Comparison of ENCODE assay signal across 9 mouse cellular contexts in the genomic region with DNA sequence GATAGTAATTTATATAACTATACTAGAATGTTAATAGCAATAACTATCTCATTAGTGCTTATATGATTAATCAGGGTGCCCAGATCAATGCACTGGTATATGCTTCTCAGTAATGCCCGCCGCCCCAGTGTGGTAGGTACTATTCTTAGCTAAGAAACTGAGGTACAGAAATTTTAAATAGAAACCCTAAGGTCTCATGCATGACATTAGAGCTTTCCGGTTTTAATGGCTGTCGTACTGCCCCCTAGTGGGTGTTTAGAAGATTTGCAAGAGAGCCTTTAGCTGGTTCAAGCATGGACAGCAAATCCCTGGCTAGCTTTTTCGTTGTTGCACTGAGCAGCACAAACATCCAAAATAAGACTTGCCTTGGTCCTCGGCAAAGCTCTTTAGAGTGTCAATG. TPM values are rescaled to one million over a fixed set of nuclear protein-coding genes. Genes with fewer than 3 reads are reported as not detected.
DNase-seq lines count a peak whose midpoint lies in the region; ATAC-seq and TF ChIP-seq lines count a peak whose summit lies in the region.
"Had no signal": no experiment of that assay in that cellular context is flagged by ENCODE, and none has a peak within 500 bp of the region (broad histone marks: within the 10 kb centered on the region; RNA-seq: fewer than 3 reads in every experiment).

No protein-coding gene starts in this region.

- H3K36me3 ChIP-seq in hindbrain, embryonic 11.5 days (ENCODE audit: control insufficient read depth, insufficient read depth, low read length) = no peaks in the 10 kb centered on the region
- H3K36me3 ChIP-seq in hindbrain, embryonic 13.5 days = peaks cover 3% of the 10 kb centered on the region
- no peaks in the 10 kb centered on the region for H3K36me3 ChIP-seq in CH12.LX (replicated peaks in 1 of 2; ENCODE audit: control insufficient read depth in 1 of 2, insufficient read depth in 1 of 2, low read length in 1 of 2)
- no peaks in the 10 kb centered on the region for H3K36me3 ChIP-seq in forebrain, embryonic 15.5 days

- TF ChIP-seq CTCF in CH12.LX (conservative IDR thresholded peaks at IDR 0.05 in 1 of 2, IDR thresholded peaks at IDR 0.05 in 1 of 2; ENCODE audit: low read depth in 2 of 2, low read length in 2 of 2) = peak; percentile 48 to 79; a peak in 3 of 4 replicates
- peak; percentile 20; the same call in 1 of the 2 replicates for TF ChIP-seq CTCF in lung, adult 2 months (IDR thresholded peaks at IDR 0.05; ENCODE audit: insufficient read depth, low read length)

- H3K27ac ChIP-seq in hindbrain, embryonic 11.5 days (ENCODE audit: low read depth, low read length) = no peak overlapping the region
- no peak overlapping the region for H3K27ac ChIP-seq in hindbrain, embryonic 13.5 days
- H3K27ac ChIP-seq in CH12.LX (ENCODE audit: insufficient read depth, low read depth) = no peak overlapping the region
- H3K27ac ChIP-seq in forebrain, embryonic 15.5 days (replicated peaks) = no peak overlapping the region

- ATAC-seq in hindbrain, embryonic 11.5 days (ENCODE audit: low FRiP score) = peak; percentile 51; the same call in 1 of the 2 replicates
- ATAC-seq in hindbrain, embryonic 13.5 days (ENCODE audit: low FRiP score) = no peak
- 0 out of 2 replicates have a peak, but pooled peaks have one; percentile 35 for ATAC-seq in forebrain, embryonic 15.5 days (replicated peaks)

- no peaks in the 10 kb centered on the region for H3K79me2 ChIP-seq in CH12.LX (replicated peaks; ENCODE audit: control insufficient read depth, extremely low read depth, insufficient read depth, poor library complexity, severe bottlenecking)

- peak; percentile 49 for TF ChIP-seq RAD21 in CH12.LX (IDR thresholded peaks at IDR 0.05; ENCODE audit: low read depth, low read length)

- H3K4me3 ChIP-seq in hindbrain, embryonic 11.5 days (ENCODE audit: low read depth, low read length) = no peak overlapping the region
- H3K4me3 ChIP-seq in hindbrain, embryonic 13.5 days = no peak overlapping the region
- no peak overlapping the region for H3K4me3 ChIP-seq in CH12.LX (replicated peaks in 1 of 3; ENCODE audit: low read depth in 2 of 3, low read length in 2 of 3, poor library complexity in 1 of 3)
- H3K4me3 ChIP-seq in forebrain, embryonic 15.5 days = no peak overlapping the region
- H3K4me3 ChIP-seq in lung, adult 2 months (replicated peaks; ENCODE audit: extremely low read depth, low read depth, low read length) = no peak overlapping the region

- dilution Hi-C loops in CH12.LX (cut with MboI; ENCODE audit: extremely low pct_ligation_motif_present, extremely low pct_unique_long_range_greater_than_20kb, low sequenced_read_pairs) = no loop called here

- TF ChIP-seq POLR2A in CH12.LX (IDR thresholded peaks at IDR 0.05; ENCODE audit: low read depth, low read length) = no peak
- no peak for TF ChIP-seq POLR2A in lung, adult 2 months (IDR thresholded peaks at IDR 0.05; ENCODE audit: borderline replicate concordance, extremely low read depth, low read depth, low read length)

- H3K27me3 ChIP-seq in hindbrain, embryonic 11.5 days (ENCODE audit: control insufficient read depth, insufficient read depth, low read length) = no peaks in the 10 kb centered on the region
- no peaks in the 10 kb centered on the region for H3K27me3 ChIP-seq in hindbrain, embryonic 13.5 days
- peaks cover 58% of the 10 kb centered on the region for H3K27me3 ChIP-seq in CH12.LX (replicated peaks)
- H3K27me3 ChIP-seq in forebrain, embryonic 15.5 days = no peaks in the 10 kb centered on the region; the same call in 1 of the 2 replicates

- no peak overlapping the region for H3K4me2 ChIP-seq in hindbrain, embryonic 11.5 days (replicated peaks; ENCODE audit: low read depth, low read length)
- H3K4me2 ChIP-seq in hindbrain, embryonic 13.5 days = no peak overlapping the region
- H3K4me2 ChIP-seq in CH12.LX (ENCODE audit: insufficient read depth, low read depth, poor library complexity, severe bottlenecking) = no peak overlapping the region
- no peak overlapping the region for H3K4me2 ChIP-seq in forebrain, embryonic 15.5 days (replicated peaks)

- no peaks in the 10 kb centered on the region for H3K9me3 ChIP-seq in hindbrain, embryonic 11.5 days (ENCODE audit: control insufficient read depth, low read length)
- no peaks in the 10 kb centered on the region for H3K9me3 ChIP-seq in hindbrain, embryonic 13.5 days
- peaks cover 4% of the 10 kb centered on the region for H3K9me3 ChIP-seq in CH12.LX (replicated peaks; ENCODE audit: low read length)
- H3K9me3 ChIP-seq in forebrain, embryonic 15.5 days = no peaks in the 10 kb centered on the region

- 18% methylated on average over 6 of the region's 6 CpGs for WGBS in hindbrain, embryonic 11.5 days
- 16% methylated on average over 6 of the region's 6 CpGs for WGBS in hindbrain, embryonic 13.5 days
- 12% methylated on average over 6 of the region's 6 CpGs for WGBS in forebrain, embryonic 15.5 days
- WGBS in lung, adult 2 months = 12% methylated on average over 6 of the region's 6 CpGs

- no peak for TF ChIP-seq EP300 in CH12.LX (IDR thresholded peaks at IDR 0.05; ENCODE audit: low read length)

- H3K4me1 ChIP-seq in hindbrain, embryonic 11.5 days (replicated peaks; ENCODE audit: control insufficient read depth, insufficient read depth, low read length) = no peaks in the 10 kb centered on the region
- H3K4me1 ChIP-seq in hindbrain, embryonic 13.5 days (replicated peaks) = peaks cover 18% of the 10 kb centered on the region
- no peaks in the 10 kb centered on the region for H3K4me1 ChIP-seq in CH12.LX (ENCODE audit: control insufficient read depth in 1 of 2, insufficient read depth in 2 of 2)
- H3K4me1 ChIP-seq in forebrain, embryonic 15.5 days = peaks cover 18% of the 10 kb centered on the region
- peaks cover 3% of the 10 kb centered on the region for H3K4me1 ChIP-seq in lung, adult 2 months (ENCODE audit: control insufficient read depth, insufficient read depth, low read length)

- in situ Hi-C loops in CH12.LX (cut with MboI; ENCODE audit: low pct_ligation_motif_present, low pct_unique_long_range_greater_than_20kb, low sequenced_read_pairs) = no loop called here

- no peak overlapping the region for H3K9ac ChIP-seq in hindbrain, embryonic 11.5 days (ENCODE audit: low read depth, low read length)
- no peak overlapping the region for H3K9ac ChIP-seq in hindbrain, embryonic 13.5 days
- no peak overlapping the region for H3K9ac ChIP-seq in CH12.LX (ENCODE audit: insufficient read depth, low read depth)
- no peak overlapping the region for H3K9ac ChIP-seq in forebrain, embryonic 15.5 days (replicated peaks)

- peak; percentile 80 for DNase-seq in hindbrain, embryonic 11.5 days (ENCODE audit: low spot score)
- DNase-seq in CH12.LX (ENCODE audit: extremely low read depth) = peak; percentile 65
- peak; percentile 66 for DNase-seq in c-Kit-positive CD71-negative TER-119-negative erythroid progenitor cells, embryonic 14.5 days (ENCODE audit: low read depth)
- DNase-seq in lung, adult 2 months = peak; percentile 32
- peak; percentile 56 for DNase-seq in retina, adult 2 months (ENCODE audit: low read depth, low spot score)
- DNase-seq in ovary, postnatal 36 days (ENCODE audit: low spot score) = no peak

TF ChIP-seq in CH12.LX, 34 proteins besides CTCF, POLR2A, EP300 and RAD21:
- TF ChIP-seq MAFK (IDR thresholded peaks at IDR 0.05; ENCODE audit: insufficient replicate concordance, low read length) (no peak), SMC3 (IDR thresholded peaks at IDR 0.05; ENCODE audit: low read depth, low read length) (peak; percentile 76)
TF ChIP-seq in CH12.LX: peak in this region for 1.

RNA-seq across cellular contexts. Expression of a gene that starts 2.3 kb away (rescaled TPM):
- polyA plus RNA-seq in hindbrain, embryonic 11.5 days (2014; fragmentation: Nextera tagmentation; extraction: Ambion mirVana) = not detected in 2 replicates
- polyA plus RNA-seq in hindbrain, embryonic 13.5 days (2015; fragmentation: Nextera tagmentation; extraction: Ambion mirVana) = 0.10 TPM in 1 of 2 replicates, not detected in the other
- total RNA-seq in CH12.LX (2012; rRNA removed) = not detected in 2 replicates
- not detected in 2 replicates for total RNA-seq in CH12.LX (2014; rRNA removed)
- not detected in 2 replicates for polyA plus RNA-seq in CH12.LX (2012; ENCODE audit: insufficient read length, low read depth)
- 0.32 TPM in 1 of 2 replicates, not detected in the other for polyA plus RNA-seq in forebrain, embryonic 15.5 days (2015; fragmentation: Nextera tagmentation; extraction: Ambion mirVana)
- polyA plus RNA-seq in lung, adult 2 months (2012; rRNA removed) = 1.1 and 1.3 TPM in 2 replicates

RNA-seq across cellular contexts. Expression of a gene that starts 14.4 kb away (rescaled TPM):
- polyA plus RNA-seq in hindbrain, embryonic 11.5 days (2014; fragmentation: Nextera tagmentation; extraction: Ambion mirVana) = not detected in 2 replicates
- 0.38 TPM in 1 of 2 replicates, not detected in the other for polyA plus RNA-seq in hindbrain, embryonic 13.5 days (2015; fragmentation: Nextera tagmentation; extraction: Ambion mirVana)
- total RNA-seq in CH12.LX (2012; rRNA removed) = not detected in 2 replicates
- total RNA-seq in CH12.LX (2014; rRNA removed) = not detected in 2 replicates
- polyA plus RNA-seq in CH12.LX (2012; ENCODE audit: insufficient read length, low read depth) = not detected in 2 replicates
- not detected in 2 replicates for polyA plus RNA-seq in forebrain, embryonic 15.5 days (2015; fragmentation: Nextera tagmentation; extraction: Ambion mirVana)
- polyA plus RNA-seq in lung, adult 2 months (2012; rRNA removed) = 0.56 and 0.81 TPM in 2 replicates
- total RNA-seq: left cerebral cortex, adult 18-20 months had no signal

RNA-seq across cellular contexts. Expression of a gene that starts 43.0 kb away (rescaled TPM):
- 0.70 and 1.2 TPM in 2 replicates for polyA plus RNA-seq in hindbrain, embryonic 11.5 days (2014; fragmentation: Nextera tagmentation; extraction: Ambion mirVana)
- polyA plus RNA-seq in hindbrain, embryonic 13.5 days (2015; fragmentation: Nextera tagmentation; extraction: Ambion mirVana) = 3.7 and 4.2 TPM in 2 replicates
- total RNA-seq in CH12.LX (2012; rRNA removed) (0.08 TPM in 1 of 2 replicates, not detected in the other), CH12.LX (2014; rRNA removed) (not detected in 2 replicates)
- polyA plus RNA-seq in CH12.LX (2012; ENCODE audit: insufficient read length, low read depth) = not detected in 2 replicates
- polyA plus RNA-seq in forebrain, embryonic 15.5 days (2015; fragmentation: Nextera tagmentation; extraction: Ambion mirVana) = not detected in 2 replicates
- polyA plus RNA-seq in lung, adult 2 months (2012; rRNA removed) = 0.07 TPM in 2 replicates
- total RNA-seq: left cerebral cortex, adult 18-20 months had no signal

RNA-seq across cellular contexts. Expression of a gene that starts 56.1 kb away (rescaled TPM):
- polyA plus RNA-seq in hindbrain, embryonic 11.5 days (2014; fragmentation: Nextera tagmentation; extraction: Ambion mirVana) = 2.9 and 3.1 TPM in 2 replicates
- polyA plus RNA-seq in hindbrain, embryonic 13.5 days (2015; fragmentation: Nextera tagmentation; extraction: Ambion mirVana) = 9.9 and 10.3 TPM in 2 replicates
- total RNA-seq in CH12.LX (2012; rRNA removed) (0.17 and 0.30 TPM in 2 replicates), CH12.LX (2014; rRNA removed) (not detected in 2 replicates)
- not detected in 2 replicates for polyA plus RNA-seq in CH12.LX (2012; ENCODE audit: insufficient read length, low read depth)
- 5.2 and 5.9 TPM in 2 replicates for polyA plus RNA-seq in forebrain, embryonic 15.5 days (2015; fragmentation: Nextera tagmentation; extraction: Ambion mirVana)
- polyA plus RNA-seq in lung, adult 2 months (2012; rRNA removed) = 0.59 and 0.93 TPM in 2 replicates
